Mouse (Mus musculus): Measurements from ENCODE around the gene Tmem206.
A peak's percentile ranks its signal among the peaks of the same experiment; 100 is the strongest.

- TF ChIP-seq CTCF (IDR thresholded peaks at IDR 0.05; ENCODE audit: control insufficient read depth, insufficient read depth, low read length) (no peak), POLR2A (IDR thresholded peaks at IDR 0.05; ENCODE audit: borderline replicate concordance, control insufficient read depth, low read depth, low read length) (peak; percentile 90)
These were observed 71.5 kb downstream of the Tmem206 start for GRCm38 (mm10) chr1:191396897-191397849.
